Mouse (Mus musculus) retina, postnatal 1 day (tissue): ENCODE results near the gene Nfxl1.

ENCODE experiments used
- DNase-seq: peaks from one replicate; pipeline ENCODE4 v3.0.0-alpha.2; 2012

Gene Nfxl1

DNA sequence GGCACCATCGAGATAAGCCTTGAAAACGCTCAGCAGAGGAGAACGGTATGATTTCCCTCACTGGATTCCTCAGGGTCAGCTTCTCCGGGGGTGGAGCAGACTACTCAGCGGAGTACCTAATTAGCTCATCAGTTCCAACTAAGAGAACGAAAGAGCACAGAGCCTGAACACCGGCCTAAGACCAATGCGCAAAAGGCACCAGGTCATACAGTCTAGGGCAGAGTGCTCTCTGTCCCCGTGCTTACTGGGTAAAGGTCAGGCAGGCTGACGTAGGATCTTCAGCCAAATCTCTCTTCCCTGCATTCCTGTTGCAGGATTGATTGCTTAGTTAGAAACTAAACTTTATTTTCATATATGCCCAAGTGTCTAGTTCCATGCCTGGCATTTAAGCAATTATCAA is 61.2 kb downstream of the Nfxl1 start:
- no peak for DNase-seq

- no peak for DNase-seq
These were observed 62.7 kb downstream of the Nfxl1 start for GRCm38 (mm10) chr5:72496756-72497155.

DNA sequence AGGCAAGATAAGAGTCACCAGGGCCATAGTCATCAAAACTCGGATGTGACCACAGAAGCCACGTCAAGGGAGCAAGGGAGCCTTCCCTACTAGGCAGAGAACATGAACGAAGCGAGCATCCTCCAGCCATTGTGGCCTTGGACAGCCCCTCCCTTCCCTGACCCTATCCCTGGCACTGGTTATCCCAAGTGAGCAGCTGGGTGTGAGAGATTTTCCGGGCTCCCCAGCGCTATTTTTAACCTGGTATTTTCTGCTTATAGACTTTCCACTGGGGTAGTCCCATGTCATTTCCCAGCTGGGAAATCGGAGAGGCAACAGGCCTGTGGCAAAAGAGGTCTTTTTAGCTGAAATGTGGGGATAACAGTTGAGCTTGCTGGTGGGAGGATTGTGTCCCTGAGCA is 65.6 kb downstream of the Nfxl1 start:
- DNase-seq: no peak

DNA sequence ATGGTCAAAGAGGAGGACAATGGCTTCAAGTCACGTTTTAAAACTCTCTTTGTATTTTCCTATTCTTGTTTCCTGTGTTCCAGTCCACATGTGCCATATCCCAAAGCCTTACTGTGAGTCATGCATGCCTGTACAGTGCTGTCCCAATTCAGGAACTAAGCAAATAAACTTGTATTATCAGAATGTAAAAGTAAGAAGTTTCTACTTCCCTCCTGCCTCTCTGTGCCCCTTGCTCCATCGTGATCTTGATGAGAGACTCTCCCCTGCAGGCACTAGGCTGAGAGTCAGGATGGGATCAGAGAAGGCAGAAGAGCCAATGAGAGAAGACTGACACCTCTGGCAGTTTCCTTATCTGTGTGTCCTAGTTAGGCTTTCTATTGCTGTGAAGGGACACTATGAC is 68.3 kb downstream of the Nfxl1 start:
- DNase-seq: no peak

GRCm38 (mm10) chr5:72480456-72480855 is 79.0 kb downstream of the Nfxl1 start:
- DNase-seq: no peak

DNA sequence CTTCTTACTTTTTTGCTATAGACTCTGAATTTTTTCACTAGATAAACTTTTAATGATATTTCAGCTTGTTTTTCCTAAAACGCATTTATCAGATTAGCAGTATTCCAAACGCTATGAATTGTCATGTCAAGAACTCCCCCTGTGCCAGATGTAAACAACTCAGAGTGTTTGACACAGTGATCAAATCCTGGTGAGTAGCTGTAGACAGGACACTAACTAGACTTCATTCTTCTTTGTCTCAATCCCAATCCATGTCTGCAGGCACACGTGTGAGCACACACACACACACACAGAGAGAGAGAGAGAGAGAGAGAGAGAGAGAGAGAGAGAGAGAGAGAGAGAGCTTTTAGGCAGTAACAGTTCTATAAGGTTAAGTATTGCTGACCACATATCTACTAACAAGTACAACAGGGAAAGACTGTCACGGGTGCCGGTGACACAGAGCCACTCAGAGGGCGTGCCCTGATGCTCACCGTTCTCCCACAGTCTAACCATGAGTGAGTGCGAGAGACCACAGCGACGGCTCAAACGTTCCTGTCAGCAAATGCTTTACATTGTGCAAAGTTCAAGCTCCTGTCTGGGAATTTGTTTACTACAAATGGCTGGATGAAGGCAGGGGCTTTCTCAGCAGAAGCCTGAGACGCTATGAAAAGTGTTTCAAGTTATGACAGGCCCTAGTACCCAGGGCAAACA is 87.0 kb downstream of the Nfxl1 start:
- no peak for DNase-seq

DNA sequence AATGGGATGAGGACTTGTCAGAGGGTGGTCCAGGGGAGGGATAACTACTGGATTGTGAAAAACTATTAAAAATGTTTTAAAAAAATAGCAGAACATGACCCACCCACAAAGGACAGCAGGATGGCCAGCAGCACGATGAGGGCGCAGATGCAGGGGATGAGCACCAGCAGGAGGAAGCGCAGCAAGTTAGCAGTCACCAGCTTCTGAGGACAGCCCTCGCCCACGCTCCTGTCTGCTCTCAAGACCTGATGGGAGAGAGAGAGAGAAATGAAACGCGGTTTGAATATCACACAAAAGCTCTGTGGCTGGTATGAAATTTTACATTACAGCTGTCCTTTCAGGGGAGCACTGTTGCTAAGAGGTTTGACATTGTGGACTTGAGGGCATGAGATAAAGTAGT is 87.7 kb downstream of the Nfxl1 start:
- DNase-seq: no peak

DNA sequence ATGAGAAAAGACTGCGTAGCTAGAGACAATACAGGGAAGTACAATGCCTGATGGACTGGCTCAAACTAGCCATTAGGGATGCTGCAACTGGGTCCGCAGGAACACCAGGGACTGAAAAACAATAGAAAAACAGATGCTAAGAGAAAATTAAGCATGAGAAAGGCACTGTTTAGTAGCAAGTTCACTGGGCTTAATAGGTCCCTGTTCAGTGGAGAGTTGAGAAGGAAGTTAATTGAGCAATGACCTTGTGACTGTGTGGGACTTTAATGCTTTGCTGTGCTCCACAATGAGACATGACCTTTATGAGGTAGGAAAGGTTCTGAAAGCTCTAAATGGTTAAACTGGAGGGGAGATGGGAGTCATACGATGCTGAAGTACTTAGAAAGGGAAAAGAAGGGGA is 94.6 kb downstream of the Nfxl1 start:
- no peak for DNase-seq
